Mouse (Mus musculus) limb, embryonic 11.5 days (tissue): Measurements from ENCODE around the gene Ndufa12. TPM values are rescaled to one million over a fixed set of nuclear protein-coding genes. Genes with fewer than 3 reads are reported as not detected.

Experiments
- ATAC-seq: fragments of 200-750 bp; cut with Nextera tagmentation; 2 replicates; pipeline ENCODE4 v1.8.0; 2017; ENCODE audit warnings: low read depth; ENCODE audit not compliant: insufficient number of reproducible peaks, low FRiP score, low TSS enrichment
- DNase-seq: peaks from one replicate; pipeline ENCODE4 v3.0.0-alpha.2; 2015; ENCODE audit warnings: low spot score
- H3K27ac ChIP-seq: fragments of 300-500 bp; sonication (generic); replicated peaks from 2 replicates; pipeline ENCODE4 v1.5.1; 2014; ENCODE audit warnings: low read depth, mild to moderate bottlenecking, low read length
- H3K27me3 ChIP-seq: fragments of 300-500 bp; sonication (generic); 2 replicates; pipeline ENCODE4 v1.6.1; 2014; ENCODE audit warnings: mild to moderate bottlenecking, low read length, mixed read lengths; ENCODE audit not compliant: control insufficient read depth, insufficient read depth
- H3K36me3 ChIP-seq: fragments of 300-500 bp; sonication (generic); 2 replicates; pipeline ENCODE4 v1.6.1; 2014; ENCODE audit warnings: mild to moderate bottlenecking, low read length, moderate library complexity, mixed read lengths; ENCODE audit not compliant: control insufficient read depth, insufficient read depth
- H3K4me1 ChIP-seq: fragments of 300-500 bp; sonication (generic); 2 replicates; pipeline ENCODE4 v1.6.1; 2014; ENCODE audit warnings: low read length, mixed read lengths; ENCODE audit not compliant: control insufficient read depth, insufficient read depth
- H3K4me2 ChIP-seq: fragments of 300-500 bp; sonication (generic); 2 replicates; pipeline ENCODE4 v1.6.1; 2014; ENCODE audit warnings: low read depth, mild to moderate bottlenecking, moderate library complexity; ENCODE audit not compliant: severe bottlenecking
- H3K4me3 ChIP-seq: fragments of 300-500 bp; sonication (generic); 2 replicates; pipeline ENCODE4 v1.5.1; 2014; ENCODE audit warnings: low read depth, low read length
- H3K9ac ChIP-seq: fragments of 300-500 bp; sonication (generic); 2 replicates; pipeline ENCODE4 v1.6.1; 2014; ENCODE audit warnings: mild to moderate bottlenecking, low read length
- H3K9me3 ChIP-seq: fragments of 300-500 bp; sonication (generic); 2 replicates; pipeline ENCODE4 v1.6.1; 2016; ENCODE audit warnings: low read length; ENCODE audit not compliant: control insufficient read depth
- WGBS: fragments of 180-500 bp; shearing (Covaris S2); extraction: QIAGEN DNeasy Blood & Tissue Kit; methylation state at CpG from one replicate; pipeline ENCODE4 v1.1.7; 2014; 5-methylcytosine and 5-hydroxymethylcytosine counted together
- polyA plus RNA-seq: library from polyadenylated mRNA; unstranded; fragments of >200 nt; fragmentation: Nextera tagmentation; extraction: Ambion mirVana; gene quantifications from 2 replicates; pipeline ENCODE4 v1.2.1, GENCODE M21; 2014

Gene Ndufa12
- polyA plus RNA-seq, result 487 and 495 TPM in 2 replicates

DNA sequence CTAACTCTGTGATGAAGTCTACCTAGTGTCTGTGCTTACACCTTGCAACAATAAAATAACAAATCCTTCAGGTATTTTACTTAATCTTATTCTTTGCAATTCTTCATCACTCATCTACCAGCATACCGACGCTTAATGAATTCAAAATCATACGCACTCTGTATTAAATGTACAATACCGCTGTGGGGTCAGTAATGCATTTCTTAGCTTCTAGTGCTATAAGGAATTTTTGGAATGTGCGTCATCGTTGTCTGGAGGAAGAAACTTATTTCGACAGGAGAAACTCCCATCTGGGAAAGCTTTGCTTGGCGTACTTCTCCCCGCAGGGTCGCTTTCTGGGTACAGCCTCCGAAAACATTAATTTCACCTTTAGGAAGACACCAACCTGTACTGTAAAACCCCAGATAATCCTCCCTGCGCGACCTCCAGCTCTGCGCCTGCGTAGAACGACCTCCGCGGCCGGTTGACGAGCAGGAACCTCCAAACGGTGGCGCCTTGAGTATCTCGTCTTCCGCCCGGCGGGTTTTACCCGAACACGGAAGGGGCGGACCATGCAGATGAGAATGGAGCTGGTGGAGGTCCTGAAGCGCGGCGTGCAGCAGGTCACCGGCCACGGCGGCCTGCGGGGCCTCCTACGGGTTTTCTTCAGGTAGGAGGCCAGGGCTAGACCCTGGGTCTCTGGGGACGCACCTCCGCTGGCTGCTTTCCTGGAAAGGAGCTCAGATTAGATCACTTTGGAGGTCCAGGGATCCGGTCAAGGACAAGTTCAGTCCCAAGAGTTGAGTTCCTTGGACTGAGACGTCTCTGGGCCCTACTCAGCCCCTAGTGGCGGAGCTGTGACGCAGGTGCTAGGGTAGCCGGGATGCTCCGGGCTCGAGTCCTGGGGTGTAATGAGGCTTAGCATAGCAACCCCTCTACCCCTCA, at the start of gene Ndufa12:
Gene Ndufa12, plus strand, starts transcription at position 239 of the 924 bp plus-strand sequence.
- H3K9me3 ChIP-seq, result no peaks in the 10 kb centered on the region
- no peaks in the 10 kb centered on the region for H3K4me1 ChIP-seq
- no peaks in the 10 kb centered on the region for H3K27me3 ChIP-seq
- H3K36me3 ChIP-seq, result peaks cover 2% of the 10 kb centered on the region; the same call in 1 of the 2 replicates
- H3K4me2 ChIP-seq, result peak within 1 kb of the TSS; percentile 52
- WGBS, result under 1% methylated on average over 46 of the region's 46 CpGs
- DNase-seq (peak; percentile 94), ATAC-seq (peak; percentile 90)
- peak within 1 kb of the TSS; percentile 61 for H3K9ac ChIP-seq
- H3K27ac ChIP-seq, result peak within 1 kb of the TSS; percentile 50
- peak within 1 kb of the TSS; percentile 74 for H3K4me3 ChIP-seq

DNA sequence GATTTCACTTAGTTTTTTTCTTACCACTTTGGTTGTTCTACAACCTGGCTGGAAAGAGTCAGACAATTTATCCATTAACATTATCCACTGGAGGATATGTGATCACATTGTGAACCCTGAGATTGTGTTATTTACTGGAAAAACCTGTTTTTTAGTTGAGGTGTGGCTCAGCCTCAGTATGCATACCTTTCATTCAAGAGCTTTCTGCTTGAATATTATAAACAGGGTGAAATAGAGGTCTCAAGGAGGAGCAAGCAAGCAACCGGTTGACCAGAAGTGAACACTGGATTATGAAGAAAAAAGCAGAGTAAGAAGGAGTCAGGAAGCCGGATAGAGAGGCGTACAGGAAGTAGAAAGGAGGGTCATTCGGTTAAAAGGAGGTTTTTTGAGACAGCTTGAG, 47.0 kb upstream of the Ndufa12 start:
- ATAC-seq (no peak), DNase-seq (no peak)
- Histone ChIP-seq H3K4me2 (no peak overlapping the region), H3K4me1 (0 out of 2 replicates have a peak, but pooled peaks cover 6% of the 10 kb centered on the region), H3K4me3 (no peak overlapping the region), H3K27ac (no peak overlapping the region), H3K27me3 (no peaks in the 10 kb centered on the region), H3K36me3 (no peaks in the 10 kb centered on the region), H3K9ac (no peak overlapping the region), H3K9me3 (no peaks in the 10 kb centered on the region)
- WGBS, result 89% methylated on average over 4 of the region's 4 CpGs

GRCm38 (mm10) chr10:94153841-94154240, 44.7 kb upstream of the Ndufa12 start:
- H3K9me3 ChIP-seq, result no peaks in the 10 kb centered on the region
- no peak overlapping the region for H3K4me2 ChIP-seq
- no peak overlapping the region for H3K9ac ChIP-seq
- H3K4me3 ChIP-seq, result no peak overlapping the region
- DNase-seq, result no peak
- 0 out of 2 replicates have a peak, but pooled peaks cover 4% of the 10 kb centered on the region for H3K4me1 ChIP-seq
- H3K27ac ChIP-seq, result no peak overlapping the region
- no peak for ATAC-seq
- H3K27me3 ChIP-seq, result no peaks in the 10 kb centered on the region
- H3K36me3 ChIP-seq, result peaks cover 2% of the 10 kb centered on the region; the same call in 1 of the 2 replicates

- 94% methylated on average over 6 of the region's 6 CpGs for WGBS
Observed at GRCm38 (mm10) chr10:94158962-94159361, 39.6 kb upstream of the Ndufa12 start.

DNA sequence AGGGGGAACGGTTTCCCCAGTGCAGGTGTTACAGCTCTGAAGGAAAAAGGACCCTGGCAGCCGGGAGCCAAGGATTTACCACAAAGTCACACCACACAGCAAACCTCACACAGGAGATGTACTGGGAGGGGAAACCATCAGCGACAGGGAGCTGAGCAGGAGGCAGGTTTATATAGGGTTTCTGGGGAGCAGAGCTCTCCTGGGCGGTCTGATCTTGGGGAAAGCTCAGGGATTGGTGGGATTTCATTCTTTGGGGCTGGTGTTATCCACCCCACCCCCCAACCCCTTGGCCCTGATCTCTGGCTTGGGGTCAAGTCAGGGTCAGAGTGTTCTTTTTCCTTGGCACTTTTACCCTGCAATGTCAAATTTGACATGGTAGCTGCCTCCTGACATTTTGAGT, 39.1 kb upstream of the Ndufa12 start:
- no peaks in the 10 kb centered on the region for H3K27me3 ChIP-seq
- H3K9me3 ChIP-seq, result no peaks in the 10 kb centered on the region
- no peak overlapping the region for H3K9ac ChIP-seq
- no peak overlapping the region for H3K27ac ChIP-seq
- H3K36me3 ChIP-seq, result peaks cover 9% of the 10 kb centered on the region; the same call in 1 of the 2 replicates
- no peaks in the 10 kb centered on the region for H3K4me1 ChIP-seq
- 91% methylated on average over 4 of the region's 4 CpGs for WGBS
- no peak for ATAC-seq
- no peak overlapping the region for H3K4me2 ChIP-seq
- DNase-seq, result no peak
- H3K4me3 ChIP-seq, result no peak overlapping the region

More at GRCm38 (mm10) chr10:94158962-94159361, 39.6 kb upstream of the Ndufa12 start:
- Histone ChIP-seq H3K36me3 (peaks cover 9% of the 10 kb centered on the region; the same call in 1 of the 2 replicates), H3K4me3 (no peak overlapping the region), H3K27ac (no peak overlapping the region), H3K4me1 (no peaks in the 10 kb centered on the region), H3K27me3 (no peaks in the 10 kb centered on the region), H3K9ac (no peak overlapping the region), H3K4me2 (no peak overlapping the region), H3K9me3 (no peaks in the 10 kb centered on the region)
- DNase-seq (no peak), ATAC-seq (no peak)

- H3K36me3 ChIP-seq, result peaks cover 9% of the 10 kb centered on the region; the same call in 1 of the 2 replicates
- no peaks in the 10 kb centered on the region for H3K27me3 ChIP-seq
- H3K9me3 ChIP-seq, result no peaks in the 10 kb centered on the region
- no peak overlapping the region for H3K4me3 ChIP-seq
- no peak overlapping the region for H3K27ac ChIP-seq
- H3K4me1 ChIP-seq, result no peaks in the 10 kb centered on the region
- H3K4me2 ChIP-seq, result no peak overlapping the region
- DNase-seq (no peak), ATAC-seq (no peak)
- no peak overlapping the region for H3K9ac ChIP-seq
- WGBS, result 92% methylated on average over 5 of the region's 5 CpGs
Observed at GRCm38 (mm10) chr10:94161051-94161765, 37.3 kb upstream of the Ndufa12 start.

- no peak for ATAC-seq
- 92% methylated on average over 7 of the region's 7 CpGs for WGBS
- H3K4me2 ChIP-seq, result no peak overlapping the region
- no peaks in the 10 kb centered on the region for H3K9me3 ChIP-seq
- DNase-seq, result no peak
- H3K36me3 ChIP-seq, result peaks cover 9% of the 10 kb centered on the region; the same call in 1 of the 2 replicates
- H3K4me3 ChIP-seq, result no peak overlapping the region
- no peaks in the 10 kb centered on the region for H3K27me3 ChIP-seq
- no peak overlapping the region for H3K9ac ChIP-seq
- H3K27ac ChIP-seq, result no peak overlapping the region
- no peaks in the 10 kb centered on the region for H3K4me1 ChIP-seq
Observed at GRCm38 (mm10) chr10:94162031-94162430, 36.5 kb upstream of the Ndufa12 start.

- Histone ChIP-seq H3K4me3 (no peak overlapping the region), H3K9me3 (no peaks in the 10 kb centered on the region), H3K36me3 (peaks cover 12% of the 10 kb centered on the region), H3K27ac (no peak overlapping the region), H3K9ac (no peak overlapping the region), H3K4me2 (no peak overlapping the region), H3K4me1 (no peaks in the 10 kb centered on the region), H3K27me3 (no peaks in the 10 kb centered on the region)
- ATAC-seq, result no peak
- 88% methylated on average over 5 of the region's 5 CpGs for WGBS
- no peak for DNase-seq
Observed at GRCm38 (mm10) chr10:94164104-94164845, 34.2 kb upstream of the Ndufa12 start.
